Mouse (Mus musculus) T-helper 17 cell (primary cell): Measurements from ENCODE around the gene Eif3k.

Experiments
- in situ Hi-C, 2 experiments: fragments of 300-600 bp; cut with MboI, MseI; formaldehyde crosslinking; loops; 1 replicate in 1 of 2; 2 replicates in 1 of 2; pipeline ENCODE4 v1.15.1; 2025; ENCODE audit warnings: high pct_unique_total_duplicates in 2 of 2

The Eif3k gene

GRCm38 (mm10) chr7:28941129-28941528, 40.5 kb downstream of the Eif3k start:
- in situ Hi-C loops, result no loop called here

GRCm38 (mm10) chr7:28939418-28940183, 42.1 kb downstream of the Eif3k start:
- in situ Hi-C loops, result no loop called here

- in situ Hi-C loops, result no loop called here
These were observed 43.0 kb downstream of the Eif3k start for GRCm38 (mm10) chr7:28938654-28939053.

- in situ Hi-C loops, result no loop called here
These were observed 44.9 kb downstream of the Eif3k start for GRCm38 (mm10) chr7:28936787-28937186.

GRCm38 (mm10) chr7:28933825-28934224, 47.8 kb downstream of the Eif3k start:
- in situ Hi-C loops, result no loop called here

- in situ Hi-C loops, result no loop called here
These were observed 49.1 kb downstream of the Eif3k start for GRCm38 (mm10) chr7:28932421-28933041.

- in situ Hi-C loops, result no loop called here
These were observed 50.0 kb downstream of the Eif3k start for GRCm38 (mm10) chr7:28931695-28932039.

- in situ Hi-C loops, result no loop called here
These were observed 50.5 kb downstream of the Eif3k start for GRCm38 (mm10) chr7:28931032-28931694.

- in situ Hi-C loops, result no loop called here
These were observed 51.2 kb downstream of the Eif3k start for GRCm38 (mm10) chr7:28930320-28931031.

GRCm38 (mm10) chr7:28929381-28929780, 52.3 kb downstream of the Eif3k start:
- in situ Hi-C loops, result no loop called here

- in situ Hi-C loops, result no loop called here
These were observed 55.5 kb downstream of the Eif3k start for GRCm38 (mm10) chr7:28926172-28926571.

- in situ Hi-C loops, result no loop called here
These were observed 56.3 kb downstream of the Eif3k start for GRCm38 (mm10) chr7:28925317-28925716.

GRCm38 (mm10) chr7:28924802-28925201, 56.9 kb downstream of the Eif3k start:
- in situ Hi-C loops, result no loop called here

- in situ Hi-C loops, result no loop called here
These were observed 57.8 kb downstream of the Eif3k start for GRCm38 (mm10) chr7:28923865-28924291.

- in situ Hi-C loops, result no loop called here
These were observed 59.1 kb downstream of the Eif3k start for GRCm38 (mm10) chr7:28922606-28923005.

- in situ Hi-C loops, result no loop called here
These were observed 59.8 kb downstream of the Eif3k start for GRCm38 (mm10) chr7:28921722-28922465.
